Mouse (Mus musculus): ENCODE data around the gene Ubr1. TPM values are rescaled to one million over a fixed set of nuclear protein-coding genes. Genes with fewer than 3 reads are reported as not detected.
"Not testable (repeated sequence)": the region's sequence is repeated elsewhere in the genome, so short reads cannot be mapped to it uniquely, and the experiment has no call there.

Ubr1 gene
- polyA plus RNA-seq, 1 experiment from 2014 or later = 10.8 TPM

DNA sequence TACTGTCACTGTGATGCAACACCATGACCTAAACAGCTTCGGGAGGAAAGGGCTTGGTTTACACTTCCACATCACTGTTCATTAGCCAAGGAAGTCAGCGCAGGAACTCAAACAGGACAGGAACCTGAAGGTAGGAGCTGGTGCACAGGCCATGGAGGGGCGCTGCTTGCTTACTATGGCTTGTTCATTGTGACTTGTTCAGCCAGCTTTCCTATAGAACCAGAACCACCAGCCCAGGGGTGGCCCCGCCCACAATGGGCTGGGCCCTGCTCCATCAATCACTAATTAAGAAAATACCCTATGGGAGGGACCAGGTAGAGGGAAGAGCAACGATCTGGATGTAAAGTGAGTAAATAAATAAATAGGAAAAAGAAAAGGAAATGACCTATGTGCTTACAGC, 2.4 kb upstream of the Ubr1 start:
- H3K9me3 ChIP-seq (replicated peaks) = no peaks in the 10 kb centered on the region
- no peaks in the 10 kb centered on the region for H3K36me3 ChIP-seq (replicated peaks)
- peak overlapping the region; percentile 36 for H3K4me3 ChIP-seq (replicated peaks)
- H3K4me2 ChIP-seq = peak overlapping the region; percentile 63
- no peak for ATAC-seq (ENCODE audit: insufficient read depth)
- peaks cover 58% of the 10 kb centered on the region for H3K4me1 ChIP-seq (replicated peaks)
- peak overlapping the region; percentile 41 for H3K27ac ChIP-seq (replicated peaks)
- WGBS (ENCODE audit: insufficient replicate concordance) = 18% methylated on average over 5 of the region's 5 CpGs
- no peaks in the 10 kb centered on the region for H3K27me3 ChIP-seq
- peak overlapping the region; percentile 21; the same call in 1 of the 2 replicates for H3K9ac ChIP-seq

DNA sequence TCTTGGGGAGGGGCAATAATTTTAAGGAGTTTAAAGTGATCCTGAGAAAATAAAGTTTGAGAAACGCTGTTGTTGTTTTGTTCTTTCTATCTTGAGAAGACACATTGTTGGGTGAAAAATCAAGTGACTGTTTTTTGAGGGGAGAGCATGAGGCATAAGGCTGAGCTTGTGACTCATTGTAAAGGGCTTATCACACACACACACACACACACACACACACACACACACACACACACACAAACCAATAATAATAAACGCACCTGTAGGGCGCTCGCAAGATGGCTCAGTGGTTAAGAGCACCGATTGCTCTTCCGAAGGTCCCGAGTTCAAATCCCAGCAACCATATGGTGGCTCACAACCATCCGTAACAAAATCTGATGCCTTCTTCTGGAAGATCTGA, 1.7 kb upstream of the Ubr1 start:
- not testable (repeated sequence) for ATAC-seq (ENCODE audit: insufficient read depth)
- WGBS (ENCODE audit: insufficient replicate concordance) = 81% methylated on average over 8 of the region's 8 CpGs
- peaks cover 57% of the 10 kb centered on the region for H3K4me1 ChIP-seq (replicated peaks)

DNA sequence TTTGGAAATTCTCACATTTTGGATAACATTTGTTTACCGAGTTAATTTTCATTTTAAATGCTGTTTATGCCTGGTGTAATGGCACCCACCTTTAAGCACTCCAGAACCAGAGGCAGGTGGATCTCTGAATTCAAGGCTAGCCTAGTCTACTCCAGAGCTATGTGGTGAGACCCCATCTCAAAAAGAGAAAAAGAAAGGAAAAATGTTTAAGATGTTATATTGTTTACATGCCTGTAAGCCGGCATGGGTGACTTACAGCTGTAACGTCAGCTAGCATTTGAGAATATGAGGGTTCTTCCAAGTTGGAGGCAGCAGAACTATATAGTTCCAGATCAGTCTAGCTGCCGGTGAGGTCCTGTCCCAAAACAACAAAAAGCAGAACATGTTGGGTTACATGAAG, 1.3 kb upstream of the Ubr1 start:
- H3K9me3 ChIP-seq (replicated peaks) = no peaks in the 10 kb centered on the region
- 0 out of 2 replicates have a peak overlapping the region, but pooled peaks have one; percentile 38 for H3K27ac ChIP-seq (replicated peaks)
- ATAC-seq (ENCODE audit: insufficient read depth) = no peak
- no peaks in the 10 kb centered on the region for H3K27me3 ChIP-seq
- H3K4me1 ChIP-seq (replicated peaks) = peaks cover 56% of the 10 kb centered on the region
- H3K4me2 ChIP-seq = peak overlapping the region; percentile 73
- H3K9ac ChIP-seq = no peak overlapping the region
- 74% methylated on average over 4 of the region's 4 CpGs for WGBS (ENCODE audit: insufficient replicate concordance)
- no peak overlapping the region for H3K4me3 ChIP-seq (replicated peaks)
- 0 out of 2 replicates have a peak, but pooled peaks cover 7% of the 10 kb centered on the region for H3K36me3 ChIP-seq (replicated peaks)

More for the DNA sequence above, 1.7 kb upstream of the Ubr1 start:
- not testable (repeated sequence) for H3K9me3 ChIP-seq (replicated peaks); H3K27ac ChIP-seq (replicated peaks); H3K27me3 ChIP-seq; H3K4me3 ChIP-seq (replicated peaks); H3K9ac ChIP-seq; H3K36me3 ChIP-seq (replicated peaks); H3K4me2 ChIP-seq

DNA sequence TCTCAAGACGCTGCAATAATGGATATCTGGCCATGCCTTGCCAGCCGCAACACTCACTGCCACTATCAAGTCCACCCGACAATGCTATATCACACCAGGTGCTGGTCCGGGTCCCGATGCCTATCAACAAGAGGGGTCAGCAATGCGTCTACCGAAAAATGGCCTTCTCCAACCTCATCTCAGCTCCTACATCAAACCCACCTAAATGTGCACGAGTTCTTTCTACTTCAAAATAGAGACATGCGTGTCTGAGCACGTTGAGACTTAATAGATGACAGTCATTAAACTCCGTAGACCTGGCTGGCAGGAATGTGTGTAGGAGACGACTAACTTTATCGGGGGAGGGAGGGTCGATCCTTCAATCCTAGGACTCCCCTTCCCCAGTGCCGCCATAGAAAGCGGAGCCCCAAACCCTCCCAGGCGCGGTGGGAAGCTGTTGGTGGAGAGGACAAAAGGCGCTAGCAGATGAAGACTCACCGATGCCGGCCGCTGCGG, 423 bp downstream of the Ubr1 start:
- H3K9me3 ChIP-seq (replicated peaks) = no peaks in the 10 kb centered on the region
- H3K27ac ChIP-seq (replicated peaks) = peak overlapping the region; percentile 89
- WGBS (ENCODE audit: insufficient replicate concordance) = under 1% methylated on average over 23 of the region's 23 CpGs
- H3K27me3 ChIP-seq = no peaks in the 10 kb centered on the region
- peak overlapping the region; percentile 95 for H3K4me3 ChIP-seq (replicated peaks)
- H3K4me1 ChIP-seq (replicated peaks) = peaks cover 49% of the 10 kb centered on the region
- peak overlapping the region; percentile 94 for H3K9ac ChIP-seq
- H3K36me3 ChIP-seq (replicated peaks) = peaks cover 14% of the 10 kb centered on the region; the same call in 1 of the 2 replicates
- peak; percentile 42 for ATAC-seq (ENCODE audit: insufficient read depth)
- peak overlapping the region; percentile 73 for H3K4me2 ChIP-seq

DNA sequence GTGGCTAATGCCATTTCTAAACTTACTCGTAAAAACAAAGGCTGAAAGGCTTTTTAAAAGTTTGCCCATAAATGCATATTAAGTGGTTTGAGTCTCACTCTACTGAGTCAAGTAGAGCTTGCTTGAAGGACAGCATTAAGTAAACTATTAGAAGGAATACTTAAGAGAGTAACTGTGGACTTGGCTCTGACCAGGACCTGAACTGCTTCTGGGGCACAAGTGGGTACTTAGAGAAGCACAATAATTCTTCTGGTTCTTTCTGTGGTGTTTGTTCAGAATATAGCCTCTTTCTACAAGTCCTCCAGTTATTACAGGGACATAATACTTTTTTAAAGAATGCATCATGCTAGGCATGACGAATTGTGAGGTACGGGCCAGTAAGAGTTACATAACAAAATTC, 5.0 kb downstream of the Ubr1 start:
- H3K4me1 ChIP-seq (replicated peaks) = peaks cover 25% of the 10 kb centered on the region
- no peak overlapping the region for H3K4me3 ChIP-seq (replicated peaks)
- WGBS (ENCODE audit: insufficient replicate concordance) = 84% methylated on average over 3 of the region's 3 CpGs
- H3K36me3 ChIP-seq (replicated peaks) = peaks cover 19% of the 10 kb centered on the region
- H3K9me3 ChIP-seq (replicated peaks) = no peaks in the 10 kb centered on the region
- no peak overlapping the region for H3K9ac ChIP-seq
- H3K27ac ChIP-seq (replicated peaks) = no peak overlapping the region
- no peaks in the 10 kb centered on the region for H3K27me3 ChIP-seq
- ATAC-seq (ENCODE audit: insufficient read depth) = no peak
- no peak overlapping the region for H3K4me2 ChIP-seq

DNA sequence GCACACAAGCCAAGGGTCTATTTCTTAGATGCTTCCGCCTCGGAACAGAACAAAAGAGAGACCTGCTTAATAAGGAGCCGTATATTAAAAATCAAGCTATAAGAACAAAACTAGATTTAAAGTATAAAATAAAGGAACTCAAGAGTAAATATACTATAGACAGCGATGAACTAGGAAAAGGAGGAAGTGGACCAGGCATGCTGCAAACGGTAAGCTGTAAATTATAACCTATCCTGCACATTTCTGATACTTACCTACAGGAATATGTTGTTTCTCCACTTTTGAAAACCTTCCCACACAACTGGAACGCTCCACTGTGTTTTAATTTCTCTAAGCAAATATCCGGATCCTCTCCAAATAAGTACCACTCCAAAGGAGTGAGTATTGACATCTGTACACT, 7.4 kb downstream of the Ubr1 start:
- Histone ChIP-seq H3K4me3 (replicated peaks) (no peak overlapping the region), H3K36me3 (replicated peaks) (peaks cover 37% of the 10 kb centered on the region), H3K4me1 (replicated peaks) (peaks cover 9% of the 10 kb centered on the region; the same call in 1 of the 2 replicates), H3K27me3 (no peaks in the 10 kb centered on the region), H3K9me3 (replicated peaks) (no peaks in the 10 kb centered on the region), H3K27ac (replicated peaks) (no peak overlapping the region), H3K4me2 (no peak overlapping the region), H3K9ac (no peak overlapping the region)
- WGBS (ENCODE audit: insufficient replicate concordance) = 80% methylated on average over 7 of the region's 7 CpGs
- no peak for ATAC-seq (ENCODE audit: insufficient read depth)

DNA sequence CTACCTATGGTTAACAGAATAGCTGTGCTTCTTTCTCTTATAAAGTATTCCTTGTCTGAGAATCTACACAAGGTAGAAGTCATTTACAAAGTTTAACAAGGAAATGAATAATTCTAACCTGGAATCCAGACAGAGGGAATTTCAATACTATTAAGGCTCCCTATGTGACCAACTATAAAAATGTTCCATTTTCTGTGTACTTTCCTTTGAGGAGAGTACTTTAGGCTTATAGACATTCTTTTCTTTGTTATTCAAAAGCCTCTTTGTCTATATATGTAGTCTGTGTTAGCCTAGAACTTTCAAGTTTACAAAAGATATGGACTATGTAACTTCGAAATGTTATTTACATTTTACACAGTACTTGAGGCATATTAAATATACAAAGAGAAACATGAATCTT, 10.3 kb downstream of the Ubr1 start:
- H3K36me3 ChIP-seq (replicated peaks) = peaks cover 26% of the 10 kb centered on the region
- no peak for ATAC-seq (ENCODE audit: insufficient read depth)
- H3K27me3 ChIP-seq = no peaks in the 10 kb centered on the region
- no peaks in the 10 kb centered on the region for H3K4me1 ChIP-seq (replicated peaks)
- 92% methylated on average over 1 of the region's 1 CpGs for WGBS (ENCODE audit: insufficient replicate concordance)
- no peak overlapping the region for H3K4me3 ChIP-seq (replicated peaks)
- H3K4me2 ChIP-seq = no peak overlapping the region
- H3K9ac ChIP-seq = no peak overlapping the region
- no peak overlapping the region for H3K27ac ChIP-seq (replicated peaks)
- no peaks in the 10 kb centered on the region for H3K9me3 ChIP-seq (replicated peaks)

DNA sequence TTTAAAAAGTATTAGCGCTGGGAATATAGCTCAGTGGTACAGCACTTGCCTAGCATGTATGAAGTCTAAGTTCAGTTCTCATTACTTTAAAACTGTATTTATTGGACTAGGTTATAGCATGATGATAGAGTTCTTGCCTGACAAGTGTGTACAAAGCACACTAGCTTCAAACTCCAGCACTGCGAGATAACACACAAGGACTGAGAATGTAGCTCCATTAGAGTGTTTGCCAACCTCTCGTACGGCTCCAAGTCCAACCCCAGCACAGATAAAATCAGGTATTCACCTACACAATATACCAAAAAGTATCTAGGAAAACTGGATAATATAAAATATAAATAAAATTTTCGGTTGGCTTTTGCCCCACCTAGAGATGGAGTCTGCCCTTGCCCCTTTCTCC, 10.7 kb downstream of the Ubr1 start:
- no peak for ATAC-seq (ENCODE audit: insufficient read depth)
- no peak overlapping the region for H3K27ac ChIP-seq (replicated peaks)
- peaks cover 29% of the 10 kb centered on the region for H3K36me3 ChIP-seq (replicated peaks)
- 84% methylated on average over 5 of the region's 5 CpGs for WGBS (ENCODE audit: insufficient replicate concordance)
- no peak overlapping the region for H3K4me3 ChIP-seq (replicated peaks)
- H3K4me2 ChIP-seq = no peak overlapping the region
- no peaks in the 10 kb centered on the region for H3K4me1 ChIP-seq (replicated peaks)
- H3K27me3 ChIP-seq = no peaks in the 10 kb centered on the region
- no peaks in the 10 kb centered on the region for H3K9me3 ChIP-seq (replicated peaks)
- no peak overlapping the region for H3K9ac ChIP-seq

DNA sequence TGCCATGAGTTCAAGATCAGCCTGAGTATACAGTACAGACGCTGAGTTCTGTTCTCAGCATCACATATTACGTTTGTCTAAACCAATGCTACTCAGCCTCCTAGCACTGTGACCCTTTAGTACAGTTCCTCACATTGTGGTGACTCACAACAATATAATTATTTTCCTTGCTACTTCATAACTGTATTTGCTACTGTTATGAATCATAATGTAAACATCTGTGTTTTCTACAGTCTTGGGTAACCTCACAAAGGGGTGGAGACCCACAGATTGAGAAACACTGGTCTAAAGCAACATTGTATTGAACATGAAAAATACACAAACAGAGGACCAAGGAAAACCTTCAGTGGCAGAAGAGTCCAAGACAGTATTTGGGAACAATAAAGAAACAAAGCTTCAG, 11.2 kb downstream of the Ubr1 start:
- no peak for ATAC-seq (ENCODE audit: insufficient read depth)
- 88% methylated on average over 2 of the region's 2 CpGs for whole genome bisulfite sequencing (ENCODE audit: insufficient replicate concordance)
- no peak overlapping the region for H3K27ac ChIP-seq (replicated peaks)

DNA sequence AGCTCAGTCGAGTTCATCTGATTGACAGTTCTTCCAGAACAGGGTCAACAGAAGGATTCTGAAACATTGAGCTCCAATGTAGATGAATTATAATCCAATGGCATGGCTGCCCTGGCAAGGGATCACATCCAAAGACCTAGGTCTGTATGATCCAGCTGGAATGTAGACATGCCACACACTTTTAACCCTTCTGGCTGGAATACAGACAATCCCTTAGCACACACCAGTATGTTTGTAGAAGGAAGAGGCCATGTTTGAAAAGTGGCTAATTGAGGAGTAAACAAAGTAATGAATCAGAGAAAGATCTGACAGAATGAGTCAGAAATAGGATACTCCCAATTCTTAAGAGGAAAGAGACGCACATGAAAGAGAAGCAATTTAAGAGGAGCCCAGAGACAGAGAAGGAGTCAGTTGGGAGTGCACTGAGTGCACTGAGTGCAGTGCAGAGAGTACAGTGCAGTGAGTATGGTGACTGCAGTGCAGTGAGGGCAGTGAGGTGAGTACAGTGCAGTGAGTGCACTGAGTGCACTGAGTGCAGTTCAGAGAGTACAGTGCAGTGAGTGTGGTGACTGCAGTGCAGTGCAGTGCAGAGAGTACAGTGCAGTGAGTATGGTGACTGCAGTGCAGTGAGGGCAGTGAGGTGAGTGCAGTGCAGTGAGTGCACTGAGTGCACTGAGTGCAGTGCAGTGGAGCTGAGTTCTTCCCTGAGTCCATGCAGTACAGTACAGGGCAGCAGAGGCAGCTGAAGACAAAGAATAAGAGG, 18.2 kb downstream of the Ubr1 start:
- Histone ChIP-seq H3K9ac (no peak overlapping the region), H3K9me3 (replicated peaks) (no peaks in the 10 kb centered on the region), H3K27me3 (no peaks in the 10 kb centered on the region), H3K36me3 (replicated peaks) (peaks cover 59% of the 10 kb centered on the region), H3K4me2 (no peak overlapping the region), H3K27ac (replicated peaks) (no peak overlapping the region), H3K4me1 (replicated peaks) (no peaks in the 10 kb centered on the region), H3K4me3 (replicated peaks) (no peak overlapping the region)
- peak; percentile 47 for ATAC-seq (ENCODE audit: insufficient read depth)
- WGBS (ENCODE audit: insufficient replicate concordance) = 70% methylated on average over 2 of the region's 2 CpGs

More for the DNA sequence above, 11.2 kb downstream of the Ubr1 start:
- Histone ChIP-seq H3K9ac (no peak overlapping the region), H3K9me3 (replicated peaks) (no peaks in the 10 kb centered on the region), H3K4me3 (replicated peaks) (no peak overlapping the region), H3K4me2 (no peak overlapping the region), H3K36me3 (replicated peaks) (peaks cover 34% of the 10 kb centered on the region), H3K27me3 (no peaks in the 10 kb centered on the region), H3K4me1 (replicated peaks) (no peaks in the 10 kb centered on the region)

DNA sequence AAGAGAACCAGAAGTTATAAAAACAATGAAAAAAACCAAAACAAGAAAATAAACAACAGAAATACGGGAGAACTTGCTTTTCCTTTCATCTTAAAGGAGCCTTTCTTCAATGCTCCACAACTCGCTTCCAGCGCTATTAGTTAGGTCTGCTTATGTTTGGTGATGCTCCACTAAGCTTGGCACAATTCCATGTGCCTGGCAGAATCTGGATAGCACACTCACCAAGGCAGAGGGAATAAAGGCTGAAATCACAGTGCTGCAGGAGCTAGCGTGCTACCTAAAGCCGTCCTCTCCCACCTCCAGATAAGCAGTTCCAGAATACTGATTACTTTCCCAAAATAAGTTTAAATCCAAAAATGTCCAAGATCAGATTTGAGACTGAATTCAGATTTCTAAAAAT, 19.3 kb downstream of the Ubr1 start:
- Histone ChIP-seq H3K9me3 (replicated peaks) (no peaks in the 10 kb centered on the region), H3K27ac (replicated peaks) (no peak overlapping the region), H3K4me1 (replicated peaks) (no peaks in the 10 kb centered on the region), H3K9ac (no peak overlapping the region), H3K4me2 (no peak overlapping the region), H3K4me3 (replicated peaks) (no peak overlapping the region), H3K27me3 (no peaks in the 10 kb centered on the region), H3K36me3 (replicated peaks) (peaks cover 69% of the 10 kb centered on the region)
- no peak for ATAC-seq (ENCODE audit: insufficient read depth)
- WGBS (ENCODE audit: insufficient replicate concordance) = 83% methylated on average over 5 of the region's 5 CpGs
